Mouse (Mus musculus): ENCODE results near the gene Rpl3.

The Rpl3 gene

GRCm38 (mm10) chr15:80035341-80035885 is 56.3 kb downstream of the Rpl3 start:
- no peak for DNase-seq (ENCODE audit: low read depth, low spot score)

GRCm38 (mm10) chr15:80034913-80035312 is 56.8 kb downstream of the Rpl3 start:
- DNase-seq (ENCODE audit: low read depth, low spot score), result no peak

- DNase-seq (ENCODE audit: low read depth, low spot score), result no peak
These were observed 57.3 kb downstream of the Rpl3 start for GRCm38 (mm10) chr15:80034366-80034765.

GRCm38 (mm10) chr15:80031133-80031532 is 60.5 kb downstream of the Rpl3 start:
- no peak for DNase-seq (ENCODE audit: low read depth, low spot score)

- no peak for DNase-seq (ENCODE audit: low read depth, low spot score)
These were observed 61.3 kb downstream of the Rpl3 start for GRCm38 (mm10) chr15:80030399-80030798.

- DNase-seq (ENCODE audit: low read depth, low spot score), result no peak
These were observed 62.8 kb downstream of the Rpl3 start for GRCm38 (mm10) chr15:80028862-80029261.

Measured in brain, embryonic 18.5 days (tissue).